Mouse (Mus musculus) heart, adult 9 months (tissue): ENCODE measurements at regions not wholly inside any gene's neighbourhood (a gene's known extent, or its start where the extent isn't known, plus 50 kb on each side); places are given as distances from the start of the nearest gene placed in this dataset.

ENCODE experiments used
- DNase-seq, 2 experiments: peaks; one replicate each; pipeline ENCODE4 v3.0.0; 2022; ENCODE audit warnings: low spot score in 2 of 2

GRCm38 (mm10) chr10:98765786-98766419 is 148.3 kb upstream of the Atp2b1 start:
- DNase-seq: no peak

- no peak for DNase-seq
Observed at GRCm38 (mm10) chr10:98779783-98780182, 134.4 kb upstream of the Atp2b1 start.

- DNase-seq: no peak
Observed at GRCm38 (mm10) chr10:98780938-98781337, 133.3 kb upstream of the Atp2b1 start.

- peak in 1 of 2 experiments; percentile 40 for DNase-seq
Observed at GRCm38 (mm10) chr10:98781888-98782351, 132.3 kb upstream of the Atp2b1 start.

GRCm38 (mm10) chr10:98785411-98785810 is 128.8 kb upstream of the Atp2b1 start:
- DNase-seq: no peak

- DNase-seq: no peak
Observed at GRCm38 (mm10) chr10:98786089-98786488, 128.1 kb upstream of the Atp2b1 start.

GRCm38 (mm10) chr10:98789763-98790162 is 124.4 kb upstream of the Atp2b1 start:
- DNase-seq: no peak

GRCm38 (mm10) chr10:98790456-98790855 is 123.8 kb upstream of the Atp2b1 start:
- no peak for DNase-seq

GRCm38 (mm10) chr10:98792019-98792741 is 122.0 kb upstream of the Atp2b1 start:
- DNase-seq: no peak

- DNase-seq: no peak
Observed at GRCm38 (mm10) chr10:98793926-98794536, 120.2 kb upstream of the Atp2b1 start.

- DNase-seq: no peak
Observed at GRCm38 (mm10) chr10:98796016-98796415, 118.2 kb upstream of the Atp2b1 start.

- DNase-seq: no peak
Observed at GRCm38 (mm10) chr10:98798634-98799415, 115.4 kb upstream of the Atp2b1 start.

- no peak for DNase-seq
Observed at GRCm38 (mm10) chr10:98799830-98800229, 114.4 kb upstream of the Atp2b1 start.

- no peak for DNase-seq
Observed at GRCm38 (mm10) chr10:98800949-98801348, 113.3 kb upstream of the Atp2b1 start.

- peak in 1 of 2 experiments; percentile 20 for DNase-seq
Observed at GRCm38 (mm10) chr10:98805013-98805412, 109.2 kb upstream of the Atp2b1 start.

GRCm38 (mm10) chr10:98806798-98807535 is 107.2 kb upstream of the Atp2b1 start:
- no peak for DNase-seq

- DNase-seq: no peak
Observed at GRCm38 (mm10) chr10:98808644-98809043, 105.6 kb upstream of the Atp2b1 start.

- no peak for DNase-seq
Observed at GRCm38 (mm10) chr10:98829051-98829450, 85.2 kb upstream of the Atp2b1 start.

- no peak for DNase-seq
Observed at GRCm38 (mm10) chr10:98831488-98831887, 82.7 kb upstream of the Atp2b1 start.

- DNase-seq: no peak
Observed at GRCm38 (mm10) chr10:98837289-98838181, 76.7 kb upstream of the Atp2b1 start.
